Mouse (Mus musculus) hematopoietic stem cell, adult 5-6 weeks (primary cell): ENCODE results near the gene Srgap1. TPM values are rescaled to one million over a fixed set of nuclear protein-coding genes. Genes with fewer than 3 reads are reported as not detected.

Source experiments
- ATAC-seq, 2 experiments: fragments of 125-278 bp in 1 of 2; replicated peaks in 1 of 2; 2 replicates each; pipeline ENCODE4 v1.8.0; 2016 to 2017; ENCODE audit warnings: inconsistent platforms in 2 of 2, mild to moderate bottlenecking in 2 of 2, moderate number of reproducible peaks in 2 of 2, low read depth in 1 of 2, moderate TSS enrichment in 1 of 2; ENCODE audit not compliant: low FRiP score in 2 of 2, poor library complexity in 2 of 2, severe bottlenecking in 2 of 2, insufficient read depth in 1 of 2, low TSS enrichment in 1 of 2
- total RNA-seq: library from RNA; stranded (forward); fragments of 172-1452, 232-1000 nt; gene quantifications from 2 replicates; pipeline ENCODE4 v1.2.3, GENCODE M21; 2017

The Srgap1 gene
- total RNA-seq = 0.69 and 1.3 TPM in 2 replicates

DNA sequence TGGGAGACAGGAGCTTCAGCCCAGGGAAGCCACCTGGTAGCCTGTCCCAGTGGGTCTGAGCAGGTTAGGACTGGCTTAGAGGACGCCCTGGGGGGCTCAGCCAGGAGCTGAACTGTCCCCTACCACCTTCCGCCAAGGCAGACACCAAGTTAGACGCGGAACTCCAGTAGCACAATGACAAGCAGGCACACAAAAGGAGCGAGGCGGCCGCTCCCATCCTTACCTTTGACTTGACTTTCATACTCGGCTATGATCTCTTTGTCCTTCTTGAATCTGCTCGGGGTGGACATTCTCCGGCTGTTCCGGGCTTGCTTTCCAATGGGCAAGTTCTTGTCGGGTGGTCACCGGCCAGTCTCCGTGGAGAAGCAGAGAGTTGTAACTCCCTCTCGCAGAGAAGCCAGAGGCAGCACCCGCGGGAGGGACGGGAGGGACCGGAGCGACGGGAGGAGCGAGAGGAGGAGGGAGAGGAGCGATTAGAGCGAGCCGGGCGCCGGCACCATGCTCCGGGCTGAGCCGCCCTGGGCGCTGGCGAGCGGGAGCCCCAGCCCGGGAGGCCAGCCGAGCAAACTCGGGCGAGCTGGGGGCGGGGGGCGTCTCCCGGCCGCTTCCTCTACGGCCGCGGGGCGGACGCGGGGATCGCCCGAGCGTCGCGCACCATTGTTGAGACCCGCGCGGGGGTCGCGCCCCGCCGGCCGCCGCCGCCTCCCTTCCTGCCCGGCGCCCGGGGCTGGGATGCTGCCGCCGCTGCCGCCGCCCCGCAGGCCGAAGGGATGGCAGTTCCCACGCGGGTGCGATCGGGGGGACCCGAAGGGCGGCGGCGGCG lies at the start of gene Srgap1:
Srgap1 (minus strand) TSS at position 412 of the 823 bp plus-strand sequence.
- ATAC-seq = peak in 1 of 2 experiments; percentile 25; a peak in 1 of 4 replicates

DNA sequence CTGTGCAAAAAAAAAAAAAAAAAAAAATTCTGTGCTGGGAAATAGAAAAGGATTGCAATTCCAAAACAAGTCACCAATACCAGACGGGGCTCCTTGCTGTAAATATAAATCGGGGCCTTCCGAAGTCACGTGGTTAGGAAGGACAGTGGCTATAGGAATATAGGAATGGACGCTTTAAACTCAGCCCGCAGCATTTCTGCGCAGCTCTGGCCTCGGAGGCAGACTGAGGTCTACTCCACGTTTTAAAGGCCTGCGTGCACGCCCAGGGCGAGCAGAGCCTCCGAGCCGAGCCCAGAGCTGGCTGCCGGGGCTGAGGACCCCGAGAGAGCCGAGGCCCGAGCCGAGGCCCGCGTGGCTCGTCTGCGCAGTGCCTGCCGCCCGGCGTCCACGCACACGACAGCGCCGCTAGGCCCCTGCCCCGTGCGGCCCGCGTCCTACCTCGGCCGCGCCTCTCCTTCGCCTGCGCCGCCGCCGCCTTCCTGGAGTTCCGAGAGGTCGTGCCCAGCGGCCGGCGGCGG lies 49.4 kb upstream of the Srgap1 start:
- no peak for ATAC-seq

DNA sequence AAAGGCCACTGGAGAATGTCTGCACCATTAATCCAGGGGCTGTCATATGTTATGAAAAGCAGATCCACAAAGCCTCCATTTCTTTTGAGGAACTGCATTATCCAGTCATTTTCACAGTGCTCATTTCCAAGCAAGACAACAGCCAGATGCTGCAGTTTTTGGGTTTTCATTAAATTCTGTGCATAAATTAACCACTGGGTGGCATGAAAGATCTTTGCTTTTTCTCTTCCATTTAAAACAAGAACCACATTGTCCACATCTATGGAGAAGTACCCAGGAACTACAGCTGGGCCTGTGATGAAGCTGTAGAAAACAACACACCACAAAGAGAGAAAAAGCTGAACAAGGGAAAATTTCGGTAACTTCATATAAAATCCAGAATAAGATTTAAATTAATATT lies 43.4 kb upstream of the Srgap1 start:
- no peak for ATAC-seq

DNA sequence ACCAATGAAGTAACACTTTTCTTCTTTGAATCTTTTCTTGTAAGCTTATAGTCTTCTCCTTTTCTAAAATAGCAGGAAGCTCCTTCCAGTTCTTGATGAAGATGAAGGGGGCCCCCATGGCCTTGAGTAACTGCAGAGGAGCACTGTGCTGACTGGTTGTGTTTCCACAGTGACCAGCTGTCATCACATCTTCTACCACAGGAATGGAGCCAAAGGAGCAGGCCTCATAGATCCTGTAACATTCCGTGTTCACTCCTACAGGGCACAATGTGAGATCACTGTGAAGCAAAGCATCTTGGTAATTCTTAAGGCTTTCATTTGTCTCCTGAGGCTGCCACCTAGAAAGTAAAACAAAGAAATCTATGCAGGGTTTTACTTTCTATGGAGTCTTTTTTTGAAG lies 34.2 kb upstream of the Srgap1 start:
- ATAC-seq = no peak

DNA sequence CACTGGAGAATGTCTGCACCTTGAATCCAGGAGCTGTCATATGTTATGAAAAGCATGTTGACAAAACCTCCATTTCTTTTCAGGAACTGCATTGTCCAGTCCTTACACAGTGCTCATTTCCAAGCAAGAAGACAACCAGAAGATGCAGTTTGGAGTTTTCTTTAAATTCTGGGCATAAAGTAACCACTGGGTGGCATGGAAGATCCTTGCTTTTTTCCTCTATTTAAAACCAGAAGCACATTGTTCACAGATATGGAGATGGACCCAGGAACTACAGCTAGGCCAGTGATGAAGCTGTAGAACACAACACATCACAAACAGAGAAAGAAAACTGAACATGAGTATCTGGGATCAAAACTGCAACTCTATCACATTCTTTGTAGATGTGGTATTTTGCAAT lies 22.0 kb upstream of the Srgap1 start:
- ATAC-seq = no peak

DNA sequence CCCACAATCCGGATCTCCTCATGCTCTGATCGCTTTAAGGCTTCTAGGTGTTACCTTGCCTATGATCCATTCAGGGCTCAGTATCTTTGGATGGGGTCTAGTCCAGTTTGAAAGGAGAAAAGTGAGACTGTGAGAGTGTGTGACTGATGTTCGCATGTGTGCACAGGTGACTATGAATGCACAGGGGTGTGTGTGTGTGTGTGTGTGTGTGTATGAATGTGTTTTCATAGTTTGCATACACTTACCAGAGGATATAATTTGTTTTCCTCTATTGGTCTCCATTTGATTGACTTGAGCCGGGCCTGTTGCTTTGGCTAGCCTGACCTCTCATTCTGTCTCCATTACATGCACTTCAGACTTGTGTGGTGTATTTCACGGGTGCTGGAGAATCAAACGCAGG lies 8.7 kb upstream of the Srgap1 start:
- no peak for ATAC-seq

DNA sequence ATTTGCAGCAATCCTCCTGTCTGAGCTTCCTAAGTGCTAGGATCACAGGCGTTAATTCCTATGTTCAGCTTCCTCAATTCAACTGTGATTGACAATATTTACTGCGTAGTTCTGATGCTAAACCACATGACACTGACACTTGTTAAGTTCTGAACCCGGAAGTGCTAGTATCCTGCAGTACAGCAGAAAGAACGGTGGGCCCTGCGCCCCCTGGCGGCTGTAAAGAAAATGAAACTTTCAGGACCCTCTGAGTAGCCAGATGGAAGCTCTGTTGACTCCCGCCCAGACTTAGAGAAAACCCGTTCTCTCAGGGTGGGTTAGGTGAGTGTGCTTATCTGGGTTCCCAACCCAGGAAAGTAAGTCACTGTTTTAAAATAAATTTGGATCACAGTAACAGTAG lies 7.4 kb upstream of the Srgap1 start:
- peak; percentile 84 to 89 for ATAC-seq

DNA sequence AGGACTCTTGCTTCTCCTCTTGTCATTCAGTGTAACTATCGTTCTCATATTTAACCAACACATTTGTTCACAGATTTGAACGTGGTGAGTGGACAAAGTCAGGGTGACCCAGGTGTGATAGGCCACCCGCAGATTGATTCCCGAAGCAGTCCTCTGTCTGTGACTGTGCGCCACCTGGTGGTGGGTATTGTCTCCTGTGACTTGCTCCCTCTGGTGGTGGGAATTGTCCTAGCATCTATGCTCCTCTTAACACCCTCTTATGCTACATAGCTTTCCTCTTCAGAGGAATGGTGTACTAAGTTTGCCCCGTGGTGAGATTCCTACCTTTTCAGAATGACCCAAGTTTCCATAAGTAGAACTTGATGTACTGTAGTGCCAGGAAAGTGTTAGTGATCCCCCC lies 4.7 kb upstream of the Srgap1 start:
- ATAC-seq = peak; percentile 44 to 72; a peak in 3 of 4 replicates

DNA sequence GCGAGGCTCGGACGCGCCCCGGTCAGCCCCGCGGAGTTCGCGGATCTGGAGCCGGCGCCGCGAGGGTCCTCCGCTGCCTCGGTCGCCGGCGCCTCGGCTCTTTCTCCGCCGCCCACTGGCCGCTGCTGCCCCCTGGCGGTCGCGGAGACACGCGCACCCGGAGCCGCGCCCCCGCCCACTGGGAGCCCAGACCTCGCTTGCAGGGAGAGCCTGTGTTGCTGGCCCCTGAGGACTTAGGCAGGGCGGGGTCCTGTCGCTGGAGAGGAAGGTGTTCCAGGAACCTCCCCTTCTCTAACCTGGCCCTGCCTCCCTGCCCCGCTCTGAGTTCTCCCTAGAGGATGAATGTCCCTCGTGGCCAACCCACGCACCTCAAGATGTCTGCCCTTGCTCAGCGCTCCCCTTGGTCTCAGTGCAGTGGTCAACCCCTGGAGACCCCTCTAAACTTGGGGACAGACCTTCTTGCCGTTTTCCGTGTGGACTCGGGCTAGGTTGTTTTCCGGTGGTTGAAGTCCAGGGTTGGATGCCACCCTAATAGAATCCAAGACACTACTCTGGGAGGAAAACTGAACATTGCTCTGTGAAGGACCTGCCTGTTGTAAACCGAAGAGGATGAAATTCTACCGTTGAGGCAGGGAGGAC lies 731 bp upstream of the Srgap1 start:
- peak; percentile 23 to 68; a peak in 1 of 4 replicates for ATAC-seq

DNA sequence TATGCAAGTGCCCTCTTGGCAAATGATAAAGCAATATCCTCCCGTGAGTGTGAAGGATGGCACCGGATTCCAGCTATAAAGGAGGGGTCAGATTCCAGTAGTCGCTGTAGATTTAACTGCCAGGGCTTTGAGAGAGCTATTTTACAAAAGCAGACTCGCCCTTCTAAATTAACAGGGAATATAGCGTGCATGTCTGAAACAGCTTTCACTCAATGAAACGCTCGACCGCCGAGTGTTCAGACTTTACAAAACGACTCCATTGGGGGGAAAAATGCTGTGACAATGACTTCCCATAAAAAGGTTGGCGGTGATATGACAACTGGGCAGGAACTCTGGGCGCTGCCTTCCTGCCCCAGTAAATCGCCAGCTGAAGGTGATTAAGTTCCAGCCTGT lies 608 bp downstream of the Srgap1 start:
- no peak for ATAC-seq

DNA sequence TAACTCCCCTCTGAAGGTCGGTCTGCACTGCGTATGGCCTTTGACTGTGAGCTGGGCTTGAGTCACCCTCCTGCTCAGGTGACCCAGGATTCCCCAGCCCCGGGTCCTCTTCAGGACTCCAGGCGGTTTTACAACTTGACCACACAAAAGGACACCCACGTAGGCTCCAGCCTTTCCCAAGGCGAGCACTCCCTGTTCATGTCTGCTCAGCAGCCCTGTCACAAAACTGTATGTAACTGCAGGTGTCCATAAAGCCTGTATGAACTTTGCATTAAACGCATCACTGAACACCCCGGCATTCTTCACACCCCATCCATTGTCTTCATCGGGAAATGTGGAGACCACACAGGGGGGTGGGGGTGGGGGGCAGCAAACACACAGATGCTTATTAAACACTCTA lies 1.2 kb downstream of the Srgap1 start:
- no peak for ATAC-seq

DNA sequence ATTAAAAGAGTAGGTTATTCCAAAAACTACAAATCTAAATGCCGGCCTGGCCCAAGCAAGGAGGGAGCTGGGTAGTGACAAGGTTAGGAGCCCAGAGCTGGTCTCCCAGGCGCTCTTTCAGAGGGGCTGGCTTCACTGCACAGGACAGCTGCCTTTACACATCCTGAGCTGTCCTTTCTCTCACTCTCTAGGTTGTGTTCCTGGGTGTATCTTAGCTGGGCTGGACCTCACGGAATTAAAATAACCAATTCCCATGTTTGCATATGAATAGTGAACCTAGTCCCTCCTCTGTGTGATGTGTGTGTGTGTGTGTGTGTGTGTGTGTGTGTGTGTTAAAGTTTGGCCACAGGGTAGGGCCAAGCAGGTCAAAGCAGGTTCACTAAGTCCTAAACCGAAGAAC lies 2.2 kb downstream of the Srgap1 start:
- no peak for ATAC-seq

DNA sequence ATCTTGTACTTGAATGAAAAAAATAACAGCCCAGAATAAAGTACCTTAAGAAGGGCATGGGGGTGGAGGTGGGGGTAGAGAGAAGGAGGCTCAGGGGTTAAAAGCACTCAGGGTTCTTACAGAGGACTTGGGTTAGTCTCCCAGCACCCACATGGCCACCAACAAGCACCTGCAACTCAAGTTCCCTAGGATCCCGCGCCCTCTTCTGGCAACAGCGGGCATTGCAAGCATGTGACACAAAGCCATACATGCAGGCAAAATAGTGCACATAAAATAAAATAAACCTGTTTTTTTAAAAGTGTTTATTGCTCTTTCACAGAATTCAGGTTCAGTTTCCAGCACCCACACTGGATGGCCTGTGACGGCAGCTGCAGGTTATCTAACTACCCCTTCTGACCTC lies 6.7 kb downstream of the Srgap1 start:
- ATAC-seq = no peak

DNA sequence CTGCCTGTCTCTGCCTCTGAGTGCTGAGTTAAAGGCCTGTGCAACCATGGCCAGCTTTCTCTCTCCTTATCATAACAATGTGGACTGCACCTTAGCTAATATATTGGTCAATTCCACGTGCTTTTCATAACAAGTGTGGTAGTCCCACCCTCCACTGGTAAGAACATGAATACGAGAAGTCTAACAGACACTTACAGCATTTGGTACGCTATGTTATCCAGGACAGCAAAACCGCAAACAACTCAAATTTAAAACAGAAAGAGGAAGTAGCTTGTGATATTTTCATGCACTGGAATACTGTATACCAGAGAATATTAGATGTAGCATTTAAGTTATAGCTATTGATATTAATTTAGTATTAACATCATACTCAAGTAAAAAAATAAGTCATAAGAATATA lies 7.5 kb downstream of the Srgap1 start:
- ATAC-seq = peak; percentile 43 to 49; a peak in 2 of 4 replicates

DNA sequence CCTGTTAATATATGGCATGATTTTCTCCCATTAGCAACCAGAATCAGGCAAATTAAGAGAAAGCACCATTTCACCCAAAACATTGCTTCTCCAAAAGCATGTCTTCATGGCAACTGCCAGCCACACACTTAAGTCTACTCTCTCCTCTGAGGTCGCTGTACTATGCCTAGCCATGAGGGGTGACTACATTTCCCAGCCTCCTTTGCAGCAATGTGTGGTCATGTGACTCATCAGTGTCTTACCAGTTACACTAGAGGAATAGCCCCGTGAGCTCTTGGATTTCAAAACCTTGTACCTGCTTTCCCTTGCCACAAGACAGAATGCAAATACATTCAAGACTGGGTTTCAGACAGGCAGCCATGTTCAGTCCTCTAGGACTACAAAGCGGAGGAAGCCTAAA lies 8.6 kb downstream of the Srgap1 start:
- ATAC-seq = peak; percentile 53 to 63; a peak in 2 of 4 replicates

DNA sequence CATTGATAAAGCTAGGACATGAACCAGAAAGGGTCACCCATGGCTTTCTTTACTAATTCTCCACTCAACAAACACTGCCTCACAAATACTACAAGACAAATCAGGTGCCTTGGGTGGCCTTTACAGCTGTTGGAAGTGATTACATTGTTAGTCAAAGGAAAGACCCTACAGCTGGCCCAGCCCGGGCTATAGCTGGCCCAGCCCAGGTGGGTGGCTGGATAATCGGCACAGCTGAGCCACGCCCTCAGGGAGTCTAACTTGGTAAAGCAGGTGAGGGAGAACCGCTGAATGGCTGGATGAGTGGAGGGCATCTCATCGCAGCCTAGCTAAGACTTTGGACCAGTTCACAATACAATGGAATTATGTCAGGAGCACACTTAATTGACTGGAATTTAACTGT lies 13.8 kb downstream of the Srgap1 start:
- no peak for ATAC-seq

DNA sequence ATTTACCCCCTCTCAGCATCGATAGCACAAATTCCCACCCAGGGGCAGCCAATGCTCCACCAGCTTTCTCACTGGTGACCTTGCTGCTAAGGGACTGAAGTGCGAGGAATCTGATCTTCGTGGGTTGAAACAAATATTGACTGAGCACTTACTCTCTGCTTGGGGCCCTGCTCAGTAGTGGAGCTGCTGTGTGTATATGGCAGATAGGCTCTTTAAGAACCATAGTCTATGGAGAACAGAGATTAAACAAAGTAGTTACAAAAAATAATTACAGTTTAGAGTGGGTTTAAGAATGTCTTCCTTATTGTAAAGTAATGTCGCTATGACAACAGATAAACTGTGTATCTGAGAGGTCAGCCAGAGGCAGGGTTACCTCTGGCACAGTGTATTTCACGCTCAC lies 16.7 kb downstream of the Srgap1 start:
- ATAC-seq = no peak

DNA sequence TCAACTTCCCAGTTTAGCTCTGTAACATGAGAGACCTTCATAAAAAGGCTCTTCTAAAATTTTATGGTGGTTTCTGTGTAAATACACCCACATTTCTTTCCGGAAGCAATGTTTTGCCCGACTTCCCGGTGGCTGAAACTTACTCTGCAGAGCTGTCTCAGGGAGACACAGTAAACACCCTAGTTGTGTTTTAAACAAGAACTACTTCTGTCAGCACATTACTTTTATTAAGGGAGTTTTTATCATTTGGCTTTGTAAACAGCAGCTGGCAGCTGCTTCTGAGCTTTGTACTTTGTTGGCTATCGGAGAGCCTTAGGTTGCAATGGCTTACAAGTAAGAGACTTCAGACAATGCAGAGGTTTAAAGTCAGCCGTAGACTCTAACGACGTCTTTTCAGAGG lies 17.4 kb downstream of the Srgap1 start:
- peak; percentile 59 to 62 for ATAC-seq

DNA sequence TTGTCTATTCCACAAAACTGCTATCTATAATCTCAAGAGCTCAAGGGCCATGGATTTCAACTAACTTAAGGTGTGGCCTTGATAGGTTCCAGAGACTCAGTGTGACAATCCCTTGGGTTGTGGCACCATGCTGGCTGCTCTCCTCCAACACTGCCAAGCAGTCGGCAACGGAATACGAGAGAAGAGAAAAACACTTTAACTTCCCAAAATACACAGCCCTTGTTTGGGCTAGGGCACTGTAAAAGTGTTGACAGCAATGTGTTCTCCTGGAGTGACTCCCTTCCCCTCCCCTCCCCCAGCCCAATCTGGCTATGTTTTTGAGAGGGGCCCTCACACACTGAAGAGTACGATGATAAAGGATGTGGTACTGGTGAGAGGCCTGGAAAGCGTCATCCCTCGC lies 21.9 kb downstream of the Srgap1 start:
- no peak for ATAC-seq
